ENCODE assay signal across 27 mouse cellular contexts in the genomic region with DNA sequence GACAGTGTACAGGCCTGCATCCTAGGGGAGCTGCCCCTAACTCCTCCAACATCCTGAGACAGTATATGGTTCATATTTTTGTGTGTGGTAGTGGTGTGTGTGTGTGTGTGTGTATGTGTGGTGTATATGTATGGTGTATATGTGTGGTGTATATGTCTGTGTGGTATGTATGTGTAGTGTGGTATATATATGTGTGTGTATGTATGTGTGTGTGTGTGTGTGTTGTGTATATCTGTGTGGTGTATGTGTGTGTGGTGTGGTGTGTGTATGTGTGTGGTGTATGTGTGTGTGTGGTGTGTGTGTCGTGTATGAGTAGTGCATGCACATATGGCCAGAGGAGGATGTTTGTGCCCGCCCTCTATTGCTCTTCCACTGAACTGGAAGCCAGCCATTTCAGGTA. TPM values are rescaled to one million over a fixed set of nuclear protein-coding genes. Genes with fewer than 3 reads are reported as not detected.
DNase-seq lines count a peak whose midpoint lies in the region; ATAC-seq lines count a peak whose summit lies in the region.
"Had no signal": no experiment of that assay in that cellular context is flagged by ENCODE, and none has a peak within 500 bp of the region (broad histone marks: within the 10 kb centered on the region; RNA-seq: fewer than 3 reads in every experiment).

No protein-coding gene starts in this region.

- H3K4me2 ChIP-seq in embryonic facial prominence, embryonic 11.5 days (ENCODE audit: low read depth, low read length), result no peak overlapping the region
- no peak overlapping the region for H3K4me2 ChIP-seq in hindbrain, embryonic 11.5 days (replicated peaks; ENCODE audit: low read depth, low read length)
- no peak overlapping the region for H3K4me2 ChIP-seq in hindbrain, embryonic 13.5 days
- H3K4me2 ChIP-seq in neural tube, embryonic 13.5 days, result no peak overlapping the region
- H3K4me2 ChIP-seq: embryonic facial prominence, embryonic 12.5 days; forebrain, embryonic 15.5 days; heart, embryonic 11.5 days; hindbrain, embryonic 15.5 days had no signal

- no peaks in the 10 kb centered on the region for H3K4me1 ChIP-seq in embryonic facial prominence, embryonic 11.5 days (ENCODE audit: control insufficient read depth, insufficient read depth, low read length)
- peaks cover 12% of the 10 kb centered on the region for H3K4me1 ChIP-seq in embryonic facial prominence, embryonic 10.5 days
- no peaks in the 10 kb centered on the region; the same call in 1 of the 2 replicates for H3K4me1 ChIP-seq in hindbrain, embryonic 11.5 days (replicated peaks; ENCODE audit: control insufficient read depth, insufficient read depth, low read length)
- H3K4me1 ChIP-seq in hindbrain, embryonic 13.5 days (replicated peaks), result peaks cover 25% of the 10 kb centered on the region
- H3K4me1 ChIP-seq in neural tube, embryonic 13.5 days (replicated peaks), result peaks cover 17% of the 10 kb centered on the region
- H3K4me1 ChIP-seq: embryonic facial prominence, embryonic 12.5 days had no signal

- WGBS in embryonic facial prominence, embryonic 11.5 days, result 75% methylated on average over 2 of the region's 2 CpGs
- WGBS in embryonic facial prominence, embryonic 10.5 days, result 91% methylated on average over 2 of the region's 2 CpGs
- 95% methylated on average over 2 of the region's 2 CpGs for WGBS in hindbrain, embryonic 11.5 days
- WGBS in hindbrain, embryonic 13.5 days, result 88% methylated on average over 2 of the region's 2 CpGs
- WGBS in neural tube, embryonic 13.5 days, result 79% methylated on average over 2 of the region's 2 CpGs

- no peak overlapping the region for H3K4me3 ChIP-seq in embryonic facial prominence, embryonic 11.5 days (ENCODE audit: low read depth, low read length)
- no peak overlapping the region for H3K4me3 ChIP-seq in embryonic facial prominence, embryonic 10.5 days
- H3K4me3 ChIP-seq in hindbrain, embryonic 11.5 days (ENCODE audit: low read depth, low read length), result no peak overlapping the region
- no peak overlapping the region for H3K4me3 ChIP-seq in hindbrain, embryonic 13.5 days
- H3K4me3 ChIP-seq in neural tube, embryonic 13.5 days, result no peak overlapping the region
- H3K4me3 ChIP-seq: embryonic facial prominence, embryonic 12.5 days; erythroblast, embryonic 14.5 days; forebrain, embryonic 10.5 days; forebrain, embryonic 15.5 days; heart, adult 2 months; hindbrain, embryonic 15.5 days had no signal

- no peaks in the 10 kb centered on the region for H3K9me3 ChIP-seq in embryonic facial prominence, embryonic 11.5 days (replicated peaks; ENCODE audit: control insufficient read depth, low read length)
- no peaks in the 10 kb centered on the region for H3K9me3 ChIP-seq in embryonic facial prominence, embryonic 10.5 days
- H3K9me3 ChIP-seq in hindbrain, embryonic 11.5 days (ENCODE audit: control insufficient read depth, low read length), result no peaks in the 10 kb centered on the region
- no peaks in the 10 kb centered on the region for H3K9me3 ChIP-seq in hindbrain, embryonic 13.5 days
- H3K9me3 ChIP-seq in neural tube, embryonic 13.5 days, result no peaks in the 10 kb centered on the region
- H3K9me3 ChIP-seq: embryonic facial prominence, embryonic 12.5 days; forebrain, embryonic 10.5 days; forebrain, embryonic 15.5 days; G1E; hindbrain, embryonic 15.5 days had no signal

- H3K27ac ChIP-seq in embryonic facial prominence, embryonic 11.5 days (replicated peaks; ENCODE audit: low read depth, low read length), result no peak overlapping the region
- no peak overlapping the region for H3K27ac ChIP-seq in embryonic facial prominence, embryonic 10.5 days (replicated peaks)
- 0 out of 2 replicates have a peak overlapping the region, but pooled peaks have one; percentile 30 for H3K27ac ChIP-seq in hindbrain, embryonic 11.5 days (ENCODE audit: low read depth, low read length)
- H3K27ac ChIP-seq in hindbrain, embryonic 13.5 days, result no peak overlapping the region
- no peak overlapping the region for H3K27ac ChIP-seq in neural tube, embryonic 13.5 days (replicated peaks)
- H3K27ac ChIP-seq: embryonic facial prominence, embryonic 12.5 days; forebrain, embryonic 10.5 days; forebrain, embryonic 15.5 days; heart, adult 2 months; hindbrain, embryonic 15.5 days had no signal

- no peaks in the 10 kb centered on the region for H3K36me3 ChIP-seq in embryonic facial prominence, embryonic 11.5 days (replicated peaks; ENCODE audit: control insufficient read depth, insufficient read depth, low read depth, low read length)
- H3K36me3 ChIP-seq in embryonic facial prominence, embryonic 10.5 days (replicated peaks), result no peaks in the 10 kb centered on the region
- no peaks in the 10 kb centered on the region for H3K36me3 ChIP-seq in hindbrain, embryonic 11.5 days (ENCODE audit: control insufficient read depth, insufficient read depth, low read length)
- no peaks in the 10 kb centered on the region for H3K36me3 ChIP-seq in hindbrain, embryonic 13.5 days
- H3K36me3 ChIP-seq in neural tube, embryonic 13.5 days, result no peaks in the 10 kb centered on the region
- H3K36me3 ChIP-seq: embryonic facial prominence, embryonic 12.5 days; forebrain, embryonic 10.5 days; forebrain, embryonic 15.5 days; G1E; hindbrain, embryonic 15.5 days had no signal

- no peak overlapping the region for H3K9ac ChIP-seq in embryonic facial prominence, embryonic 11.5 days (replicated peaks; ENCODE audit: low read length)
- H3K9ac ChIP-seq in hindbrain, embryonic 11.5 days (ENCODE audit: low read depth, low read length), result no peak overlapping the region
- H3K9ac ChIP-seq in hindbrain, embryonic 13.5 days, result no peak overlapping the region
- no peak overlapping the region for H3K9ac ChIP-seq in neural tube, embryonic 13.5 days
- H3K9ac ChIP-seq: embryonic facial prominence, embryonic 12.5 days; forebrain, embryonic 15.5 days; hindbrain, embryonic 15.5 days had no signal

- peak; percentile 36; the same call in 1 of the 2 replicates for ATAC-seq in embryonic facial prominence, embryonic 11.5 days (replicated peaks; ENCODE audit: insufficient number of reproducible peaks, low FRiP score, low TSS enrichment, low read depth)
- ATAC-seq in hindbrain, embryonic 11.5 days (ENCODE audit: low FRiP score), result 0 out of 2 replicates have a peak, but pooled peaks have one; percentile 26
- ATAC-seq in hindbrain, embryonic 13.5 days (ENCODE audit: low FRiP score), result no peak
- peak; percentile 45 for ATAC-seq in neural tube, embryonic 13.5 days (ENCODE audit: low read depth)
- no peak for ATAC-seq in erythroblast, adult 5-6 weeks (replicated peaks; ENCODE audit: low FRiP score, poor library complexity, severe bottlenecking)
- ATAC-seq: CD4-positive, CD25-positive, alpha-beta regulatory T cell, adult 4 months; forebrain, embryonic 15.5 days had no signal

- H3K27me3 ChIP-seq in embryonic facial prominence, embryonic 11.5 days (ENCODE audit: control insufficient read depth, insufficient read depth, low read length), result no peaks in the 10 kb centered on the region
- peaks cover 11% of the 10 kb centered on the region for H3K27me3 ChIP-seq in embryonic facial prominence, embryonic 10.5 days (replicated peaks; ENCODE audit: low read depth, poor library complexity, severe bottlenecking)
- no peaks in the 10 kb centered on the region for H3K27me3 ChIP-seq in hindbrain, embryonic 11.5 days (ENCODE audit: control insufficient read depth, insufficient read depth, low read length)
- H3K27me3 ChIP-seq in hindbrain, embryonic 13.5 days, result peaks cover 13% of the 10 kb centered on the region
- peaks cover 12% of the 10 kb centered on the region; the same call in 1 of the 2 replicates for H3K27me3 ChIP-seq in neural tube, embryonic 13.5 days
- H3K27me3 ChIP-seq: hindbrain, embryonic 15.5 days had no signal

- DNase-seq in embryonic facial prominence, embryonic 11.5 days (ENCODE audit: low spot score), result no peak
- no peak for DNase-seq in embryonic facial prominence, embryonic 10.5 days (ENCODE audit: low spot score)
- DNase-seq in hindbrain, embryonic 11.5 days (ENCODE audit: low spot score), result no peak
- DNase-seq in neural tube, embryonic 10.5 days (ENCODE audit: extremely low spot score, low spot score), result no peak
- DNase-seq: adrenal gland, adult 8-10 months; adrenal gland, postnatal 36 days; B cell, adult 2 months; cerebellum, adult 2 months; cerebellum, postnatal 10 days; gastrocnemius, postnatal 10 days; heart, adult 2 months; kidney, adult 11 months had no signal

RNA-seq across cellular contexts. Expression of a gene that starts 17.7 kb away (rescaled TPM):
- polyA plus RNA-seq in embryonic facial prominence, embryonic 11.5 days (2014; fragmentation: Nextera tagmentation; extraction: Ambion mirVana), result 0.50 and 1.4 TPM in 2 replicates
- polyA plus RNA-seq in embryonic facial prominence, embryonic 10.5 days (2016; fragmentation: Nextera tagmentation; extraction: Ambion mirVana), result 1.2 and 1.9 TPM in 2 replicates
- polyA plus RNA-seq in hindbrain, embryonic 11.5 days (2014; fragmentation: Nextera tagmentation; extraction: Ambion mirVana), result 3.0 and 3.7 TPM in 2 replicates
- polyA plus RNA-seq in hindbrain, embryonic 13.5 days (2015; fragmentation: Nextera tagmentation; extraction: Ambion mirVana), result 1.2 and 2.5 TPM in 2 replicates
- 4.2 and 4.3 TPM in 2 replicates for polyA plus RNA-seq in neural tube, embryonic 13.5 days (2015; fragmentation: Nextera tagmentation; extraction: Ambion mirVana)
- not detected in 2 replicates for total RNA-seq in erythroblast, adult 5-6 weeks (2015; ENCODE audit: low replicate concordance)
- total RNA-seq in erythroblast, adult 5-6 weeks (2017; ENCODE audit: low replicate concordance), result not detected in 2 replicates
- total RNA-seq: adrenal gland, adult 8-10 months; adrenal gland, postnatal 36 days; gastrocnemius, postnatal 10 days; gastrocnemius, postnatal 4 days; heart, adult 2 months; heart, postnatal 25 days had no signal
- polyA plus RNA-seq: CD4-positive, CD25-positive, alpha-beta regulatory T cell, adult 4 months; cerebellum, adult 2 months; erythroblast, embryonic 14.5 days; G1E; heart, adult 2 months; heart, embryonic 11.5 days; heart, embryonic 16.5 days; intestine, embryonic 14.5 days had no signal

Comparison
In these comparisons a context has a peak if more than half of its experiments do, and no peak if none do; other contexts are left out.
1. ATAC-seq: peak in embryonic facial prominence, embryonic 11.5 days (single experiment), hindbrain, embryonic 11.5 days (single experiment) and neural tube, embryonic 13.5 days (single experiment); none in hindbrain, embryonic 13.5 days (single experiment) and erythroblast, adult 5-6 weeks (single experiment).